Mouse (Mus musculus): ENCODE results near the gene Slc35f1.

DNA sequence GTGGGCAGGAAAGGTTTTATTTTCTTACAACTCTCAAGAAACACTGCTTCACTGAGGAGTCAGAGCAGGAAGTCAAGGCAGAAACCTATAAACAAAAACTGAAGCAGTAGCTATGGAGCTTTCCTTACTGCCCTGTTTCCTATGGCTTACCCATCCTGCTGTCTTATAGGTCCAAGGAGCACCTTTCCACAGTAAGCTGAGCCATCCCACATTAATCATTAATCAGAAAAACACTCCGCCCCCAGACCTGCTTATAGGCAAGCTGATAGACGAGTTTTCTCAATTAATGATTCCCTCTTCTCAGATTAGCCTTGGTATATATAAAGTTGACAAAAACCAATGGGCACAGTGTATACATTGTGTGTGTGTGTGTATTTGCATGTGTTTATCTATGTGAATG, 221.4 kb downstream of the Slc35f1 start:
- TF ChIP-seq CTCF (IDR thresholded peaks at IDR 0.05; ENCODE audit: control insufficient read depth, insufficient read depth, low read length) (no peak), POLR2A (IDR thresholded peaks at IDR 0.05; ENCODE audit: borderline replicate concordance, control insufficient read depth, low read depth, low read length) (no peak)

All from bone marrow, adult 2 months (tissue).